Mouse (Mus musculus) stomach, postnatal 0 days (tissue): ENCODE results near the gene Gabrb1.

ENCODE experiments used
- CTCF ChIP-seq: IDR thresholded peaks from 2 replicates; pipeline ENCODE4 v1.5.1; 2016; ENCODE audit warnings: antibody characterized with exemption, low read depth, mild to moderate bottlenecking, moderate library complexity
- EP300 ChIP-seq: optimal IDR thresholded peaks from 2 replicates; pipeline ENCODE3; 2016; ENCODE audit warnings: antibody characterized with exemption

GRCm38 (mm10) chr5:72126681-72127080 lies 468.8 kb downstream of the Gabrb1 start:
- TF ChIP-seq CTCF, result no peak
- no peak for TF ChIP-seq EP300
